Mouse (Mus musculus): ENCODE measurements at regions not wholly inside any gene's neighbourhood (a gene's known extent, or its start where the extent isn't known, plus 50 kb on each side); places are given as distances from the start of the nearest gene placed in this dataset.

DNA sequence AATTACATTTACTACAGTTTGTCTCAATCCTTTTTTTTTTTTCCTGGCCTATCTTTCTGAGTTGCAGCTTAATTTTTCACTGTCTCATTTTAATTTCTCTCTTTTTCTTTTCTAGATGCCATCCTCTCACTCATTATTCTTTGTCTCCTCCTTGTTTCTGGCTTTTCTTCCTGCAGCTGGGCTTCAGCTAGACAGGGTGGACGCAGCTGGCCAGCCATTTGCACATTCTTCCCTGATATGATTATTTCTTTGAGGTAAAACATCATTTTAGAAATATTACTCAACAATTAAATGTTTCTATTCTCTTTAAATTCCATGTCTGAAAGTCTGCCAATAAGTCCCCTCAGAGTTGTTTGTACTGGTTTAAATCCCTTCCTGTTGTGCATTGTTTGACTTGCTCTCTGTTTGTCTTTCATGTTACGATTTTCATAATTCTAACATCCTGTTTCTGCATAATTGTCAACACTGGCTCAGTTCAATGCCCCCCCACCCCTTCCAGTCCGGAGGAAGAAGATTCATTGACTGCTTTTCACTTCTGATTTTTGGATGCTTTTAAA lies 777.7 kb upstream of the Nr2f1 start:
- TF ChIP-seq EP300 (IDR thresholded peaks at IDR 0.05; ENCODE audit: insufficient read depth, low read depth, low read length) (no peak), CTCF (IDR thresholded peaks at IDR 0.05) (no peak), POLR2A (IDR thresholded peaks at IDR 0.05; ENCODE audit: insufficient read depth, low read depth, low read length) (no peak)

Measured in heart, adult 2 months (tissue).